Comparison of ENCODE assay signal across 12 mouse cellular contexts in genomic region chr6:121070584-121071230, GRCm38 (mm10).
DNase-seq lines count a peak whose midpoint lies in the region; ATAC-seq lines count a peak whose summit lies in the region.
"Had no signal": no experiment of that assay in that cellular context is flagged by ENCODE, and none has a peak within 500 bp of the region (broad histone marks: within the 10 kb centered on the region; RNA-seq: fewer than 3 reads in every experiment).

No protein-coding gene starts in this region.

- H3K4me1 ChIP-seq in hindbrain, embryonic 13.5 days (replicated peaks) = peaks cover 36% of the 10 kb centered on the region
- peaks cover 12% of the 10 kb centered on the region for H3K4me1 ChIP-seq in hindbrain, embryonic 16.5 days (ENCODE audit: control insufficient read depth, insufficient read depth, low read depth, low read length)
- H3K4me1 ChIP-seq in megakaryocyte, embryonic 14.5 days = peaks cover 96% of the 10 kb centered on the region

- H3K9ac ChIP-seq in hindbrain, embryonic 13.5 days = no peak overlapping the region
- no peak overlapping the region for H3K9ac ChIP-seq in hindbrain, embryonic 16.5 days (ENCODE audit: low read depth, low read length)
- H3K9ac ChIP-seq: midbrain, embryonic 13.5 days had no signal

- H3K4me3 ChIP-seq in hindbrain, embryonic 13.5 days = no peak overlapping the region
- no peak overlapping the region for H3K4me3 ChIP-seq in hindbrain, embryonic 16.5 days (ENCODE audit: low read length)
- H3K4me3 ChIP-seq in megakaryocyte, embryonic 14.5 days (replicated peaks) = peak overlapping the region; percentile 81
- H3K4me3 ChIP-seq: limb, embryonic 10.5 days; midbrain, embryonic 13.5 days had no signal

- H3K4me2 ChIP-seq in hindbrain, embryonic 13.5 days = no peak overlapping the region
- no peak overlapping the region for H3K4me2 ChIP-seq in hindbrain, embryonic 16.5 days (ENCODE audit: low read length)
- H3K4me2 ChIP-seq: midbrain, embryonic 13.5 days had no signal

- no peak for DNase-seq in right cerebral cortex, postnatal 14 days

- WGBS in hindbrain, embryonic 13.5 days = 84% methylated on average over 9 of the region's 9 CpGs
- 86% methylated on average over 9 of the region's 9 CpGs for WGBS in hindbrain, embryonic 16.5 days

- 0 out of 2 replicates have a peak overlapping the region, but pooled peaks have one; percentile 25 for H3K27ac ChIP-seq in hindbrain, embryonic 13.5 days
- H3K27ac ChIP-seq in hindbrain, embryonic 16.5 days (ENCODE audit: low read depth, low read length) = no peak overlapping the region
- H3K27ac ChIP-seq: limb, embryonic 10.5 days had no signal

- H3K36me3 ChIP-seq in hindbrain, embryonic 13.5 days = no peaks in the 10 kb centered on the region
- no peaks in the 10 kb centered on the region for H3K36me3 ChIP-seq in hindbrain, embryonic 16.5 days (ENCODE audit: control insufficient read depth, insufficient read depth, low read length)
- H3K36me3 ChIP-seq in megakaryocyte, embryonic 14.5 days (replicated peaks; ENCODE audit: low read length) = peaks cover 19% of the 10 kb centered on the region
- H3K36me3 ChIP-seq: limb, embryonic 10.5 days; midbrain, embryonic 13.5 days had no signal

- no peaks in the 10 kb centered on the region for H3K9me3 ChIP-seq in hindbrain, embryonic 13.5 days
- H3K9me3 ChIP-seq in hindbrain, embryonic 16.5 days (ENCODE audit: control insufficient read depth, low read length) = no peaks in the 10 kb centered on the region
- H3K9me3 ChIP-seq in megakaryocyte, embryonic 14.5 days = no peaks in the 10 kb centered on the region
- H3K9me3 ChIP-seq: G1E; limb, embryonic 10.5 days; midbrain, embryonic 13.5 days had no signal

- no peak for ATAC-seq in hindbrain, embryonic 13.5 days (ENCODE audit: low FRiP score)
- no peak for ATAC-seq in hindbrain, embryonic 16.5 days
- ATAC-seq in CD4-positive, CD25-positive, alpha-beta regulatory T cell, adult 4 months = peak; percentile 60
- peak; percentile 62 for ATAC-seq in common myeloid progenitor, adult 5-6 weeks (replicated peaks; ENCODE audit: low read depth, poor library complexity, severe bottlenecking)
- ATAC-seq in cerebellum, adult (ENCODE audit: insufficient number of reproducible peaks, low FRiP score, low TSS enrichment) = no peak
- ATAC-seq: intestine, embryonic 16.5 days; lung, postnatal 0 days; midbrain, embryonic 13.5 days had no signal

- H3K27me3 ChIP-seq in hindbrain, embryonic 13.5 days = no peaks in the 10 kb centered on the region
- H3K27me3 ChIP-seq in hindbrain, embryonic 16.5 days (replicated peaks; ENCODE audit: control insufficient read depth, insufficient read depth, low read length) = no peaks in the 10 kb centered on the region
- H3K27me3 ChIP-seq in megakaryocyte, embryonic 14.5 days (replicated peaks) = no peaks in the 10 kb centered on the region
- H3K27me3 ChIP-seq: midbrain, embryonic 13.5 days had no signal

Comparison
In these comparisons a context has a peak if more than half of its experiments do, and no peak if none do; other contexts are left out.
1. ATAC-seq: peak in CD4-positive, CD25-positive, alpha-beta regulatory T cell, adult 4 months (single experiment) and common myeloid progenitor, adult 5-6 weeks (single experiment); none in hindbrain, embryonic 13.5 days (single experiment), hindbrain, embryonic 16.5 days (single experiment) and cerebellum, adult (single experiment).